Mouse (Mus musculus) left cerebral cortex, adult 2 months (tissue): ENCODE measurements at regions not wholly inside any gene's neighbourhood (a gene's known extent, or its start where the extent isn't known, plus 50 kb on each side); places are given as distances from the start of the nearest gene placed in this dataset.

ENCODE experiments used
- DNase-seq, 2 experiments: peaks; one replicate each; pipeline ENCODE4 v3.0.0; 2021 to 2022; ENCODE audit warnings: low spot score in 2 of 2, mixed read lengths in 1 of 2; ENCODE audit errors: extremely low spot score in 1 of 2
- H3K27ac ChIP-seq: fragments of 200-600 bp; 2 replicates; pipeline ENCODE4 v1.8.1; 2022
- H3K4me3 ChIP-seq: fragments of 200-600 bp; 2 replicates; pipeline ENCODE4 v1.8.1; 2022
- CTCF ChIP-seq: fragments of 200-600 bp; IDR thresholded peaks from 2 replicates; pipeline ENCODE4 v1.8.1; 2022; ENCODE audit warnings: antibody characterized with exemption, mild to moderate bottlenecking, moderate library complexity
- intact Hi-C: fragments of 180-260 bp; cut with DNase I; formaldehyde crosslinking; loops from one replicate; pipeline ENCODE4 v1.15.1; 2025

DNA sequence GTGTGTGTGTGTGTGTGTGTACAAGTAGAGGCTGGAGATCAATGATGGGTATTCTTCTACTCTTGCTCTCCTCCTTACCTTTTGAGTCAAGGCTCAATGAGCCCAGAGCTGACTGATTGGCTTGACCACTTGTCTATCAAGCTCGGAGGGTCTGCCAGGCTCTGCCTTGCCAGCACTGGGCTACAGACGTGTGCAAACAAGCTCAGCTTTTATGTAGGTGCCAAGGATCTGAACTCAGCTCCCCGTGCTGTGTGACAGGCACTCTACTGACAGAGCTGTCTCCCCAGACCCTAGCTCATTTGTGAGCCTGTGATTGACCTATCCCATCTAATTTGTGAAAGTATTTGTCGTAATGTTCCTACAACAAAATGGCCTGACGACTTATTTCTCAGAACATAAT is 54.2 kb upstream of the Cdc42bpa start:
- H3K27ac ChIP-seq, result no peak overlapping the region
- no peak overlapping the region for H3K4me3 ChIP-seq
- DNase-seq, result no peak
- no peak for TF ChIP-seq CTCF
- intact Hi-C loops, result loop anchor here (2.0 kb wide), 1 partner anchor 13 kb away; no protein-coding TSS in a partner anchor

DNA sequence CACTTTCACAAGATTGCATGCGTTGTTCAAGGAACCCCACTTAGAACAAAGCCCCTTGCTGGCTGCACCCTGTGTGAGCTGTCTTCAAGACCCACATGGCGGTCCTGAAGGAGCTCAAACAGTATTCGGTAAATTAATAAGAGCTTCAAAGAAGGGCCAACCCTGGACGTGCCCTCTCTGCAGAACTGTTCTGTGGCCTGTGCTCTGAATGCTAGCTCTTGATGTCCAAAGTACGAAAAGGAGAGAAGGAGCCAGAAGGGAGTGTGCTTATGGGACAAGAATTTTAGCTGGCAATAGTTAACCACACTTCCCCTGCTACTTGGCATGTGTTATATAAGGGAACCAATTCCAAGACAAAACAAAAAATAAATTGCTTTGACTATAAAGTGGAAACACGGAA is 67.6 kb upstream of the Cdc42bpa start:
- TF ChIP-seq CTCF, result no peak
- no peak overlapping the region for H3K4me3 ChIP-seq
- H3K27ac ChIP-seq, result no peak overlapping the region
- DNase-seq, result no peak
- intact Hi-C loops, result loop anchor here (2.0 kb wide), 1 partner anchor 14 kb away; no protein-coding TSS in a partner anchor

DNA sequence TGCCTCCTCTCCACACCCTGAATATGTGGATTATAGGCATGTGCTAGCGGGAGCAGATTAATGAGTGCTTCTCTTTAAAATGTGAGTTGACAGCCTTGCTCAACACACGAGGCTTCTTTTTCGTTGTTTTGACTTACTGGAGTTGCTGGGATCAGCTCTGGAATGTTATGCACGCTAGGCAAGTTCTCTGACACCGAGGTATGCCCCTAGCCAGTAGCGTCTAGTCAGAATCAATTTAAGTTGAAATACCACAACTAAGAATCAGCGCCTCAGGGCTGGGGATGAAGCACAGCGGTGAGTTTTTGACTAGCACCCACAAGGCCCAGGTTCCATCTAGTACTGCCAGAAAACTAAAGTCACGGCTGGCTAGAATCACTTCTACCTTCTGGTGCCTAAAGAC is 72.4 kb upstream of the Cdc42bpa start:
- no peak for TF ChIP-seq CTCF
- intact Hi-C loops, result no loop called here
- H3K4me3 ChIP-seq, result no peak overlapping the region
- H3K27ac ChIP-seq, result no peak overlapping the region
- DNase-seq, result no peak

DNA sequence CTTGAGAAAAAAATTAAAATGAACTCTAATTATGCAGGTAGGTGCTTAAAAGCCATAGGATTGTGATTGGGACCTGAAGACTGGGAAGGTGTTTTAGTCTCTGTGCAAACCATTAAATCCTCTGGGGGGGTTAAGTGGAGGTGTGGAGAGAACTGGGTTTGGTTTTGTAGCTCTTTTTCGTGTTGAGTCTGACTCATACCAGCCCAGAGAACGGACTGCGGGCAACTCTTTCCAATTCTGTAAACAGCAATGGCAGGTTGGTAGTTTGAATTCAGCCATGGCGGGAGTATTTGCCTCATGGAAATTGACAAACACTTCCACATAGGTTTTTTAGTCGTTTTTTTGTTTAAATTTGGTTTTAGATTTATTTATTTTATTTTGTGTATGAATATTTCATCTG is 77.7 kb upstream of the Ahctf1 start:
- intact Hi-C loops, result no loop called here
- peak in 1 of 2 experiments; percentile 2 for DNase-seq
- Histone ChIP-seq H3K4me3 (no peak overlapping the region), H3K27ac (no peak overlapping the region)
- TF ChIP-seq CTCF, result no peak

DNA sequence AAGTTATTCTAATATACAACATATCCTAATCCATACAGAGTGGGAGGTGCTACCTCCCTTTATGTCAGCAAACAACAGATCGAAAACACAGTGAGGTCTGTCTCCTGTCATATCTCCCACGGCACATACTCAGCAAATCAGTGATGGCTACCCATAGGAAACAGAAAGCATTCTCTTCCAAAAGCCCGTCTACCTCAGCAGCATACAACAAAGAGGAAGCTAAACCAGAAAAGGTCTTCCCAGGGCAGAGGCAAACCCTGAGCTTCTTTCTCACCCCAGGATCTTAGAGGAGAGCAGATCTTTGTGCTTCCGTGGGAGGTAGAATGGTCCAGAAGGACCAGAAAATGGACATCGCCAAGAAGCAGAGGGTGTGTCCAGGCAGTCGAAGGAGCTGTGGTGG is 74.4 kb upstream of the Ahctf1 start:
- no peak for TF ChIP-seq CTCF

DNA sequence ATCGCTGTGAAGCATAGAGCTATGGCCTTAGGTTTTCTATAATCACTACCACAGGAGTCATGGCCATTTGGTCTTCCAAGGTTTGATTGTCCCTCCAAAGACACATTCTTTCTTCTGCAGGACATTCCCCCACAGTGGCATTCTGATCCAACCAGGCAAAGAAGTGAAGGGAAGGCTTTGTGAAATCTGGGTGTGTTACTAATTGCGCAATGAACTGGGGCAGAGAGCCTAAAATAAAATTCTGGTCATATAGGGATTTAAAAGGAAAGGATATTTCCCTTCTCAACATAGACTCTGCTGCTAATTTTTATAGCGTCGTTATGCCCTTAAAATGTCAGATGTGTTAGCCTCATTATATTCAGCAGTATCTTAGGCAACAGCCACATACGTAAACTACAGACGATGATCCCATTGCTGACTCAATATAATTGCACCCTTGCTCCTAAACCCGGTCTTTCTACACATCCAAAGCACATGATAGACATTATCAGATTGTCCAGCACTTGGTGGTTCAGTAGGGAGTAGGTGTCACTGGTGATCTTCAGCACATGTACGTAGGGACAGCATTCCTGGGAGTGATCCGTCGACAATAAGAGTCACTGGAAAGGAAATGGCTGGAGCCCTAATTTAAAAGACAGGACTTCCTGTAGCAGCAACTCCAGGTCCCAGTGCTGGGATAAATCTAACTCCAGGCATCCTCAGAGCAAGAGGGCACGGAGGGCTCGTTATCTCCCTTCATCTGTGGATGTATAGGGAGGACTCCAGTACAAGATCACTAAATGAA is 70.5 kb upstream of the Ahctf1 start:
- DNase-seq, result no peak
- intact Hi-C loops, result no loop called here
- TF ChIP-seq CTCF, result no peak

More for the DNA sequence above, 74.4 kb upstream of the Ahctf1 start:
- no peak overlapping the region for H3K4me3 ChIP-seq
- DNase-seq, result no peak
- H3K27ac ChIP-seq, result no peak overlapping the region
- intact Hi-C loops, result no loop called here

DNA sequence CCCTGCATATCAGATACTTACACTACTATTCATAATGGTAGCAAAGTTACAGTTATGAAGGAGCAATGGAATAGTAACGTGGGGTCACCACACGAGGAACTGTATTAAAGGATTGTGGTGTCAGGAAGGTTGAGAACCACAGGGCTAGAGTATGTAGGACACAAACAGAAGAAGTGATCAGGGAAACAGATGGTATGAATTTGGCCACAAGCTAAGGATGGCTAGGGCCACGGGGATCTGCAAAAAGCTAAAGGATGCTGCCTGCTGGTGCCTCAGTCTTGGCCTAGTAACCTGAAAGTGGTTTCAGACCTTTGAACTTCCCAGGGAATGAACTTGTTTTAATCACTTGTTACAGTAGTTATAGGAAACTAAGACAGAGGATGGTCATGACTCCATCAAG is 68.5 kb upstream of the Ahctf1 start:
- intact Hi-C loops, result no loop called here
- H3K27ac ChIP-seq, result no peak overlapping the region
- no peak for DNase-seq
- TF ChIP-seq CTCF, result no peak
- H3K4me3 ChIP-seq, result no peak overlapping the region

More for the DNA sequence above, 70.5 kb upstream of the Ahctf1 start:
- no peak overlapping the region for H3K27ac ChIP-seq
- no peak overlapping the region for H3K4me3 ChIP-seq

DNA sequence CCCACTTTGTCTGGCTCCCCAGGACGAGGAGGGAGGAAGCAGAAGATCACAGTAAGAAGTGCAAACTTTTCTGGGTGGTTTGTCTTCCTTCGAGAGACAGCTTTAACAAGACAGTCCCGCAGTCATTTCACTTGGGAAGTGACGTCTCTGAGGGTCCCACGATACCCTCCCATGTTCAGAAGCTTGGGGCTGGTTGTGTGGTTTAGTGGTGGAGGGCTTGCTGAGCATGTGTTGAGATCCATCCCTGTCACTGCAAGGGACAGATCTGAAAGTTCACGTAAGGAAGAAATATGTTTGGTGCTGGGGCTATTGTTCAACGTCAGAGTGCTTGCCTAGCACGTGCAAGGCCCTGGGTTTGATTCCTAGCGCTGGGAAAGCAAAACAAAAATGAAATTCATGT is 65.2 kb upstream of the Ahctf1 start:
- no peak for TF ChIP-seq CTCF
- H3K4me3 ChIP-seq, result no peak overlapping the region
- intact Hi-C loops, result no loop called here
- DNase-seq, result no peak
- no peak overlapping the region for H3K27ac ChIP-seq

DNA sequence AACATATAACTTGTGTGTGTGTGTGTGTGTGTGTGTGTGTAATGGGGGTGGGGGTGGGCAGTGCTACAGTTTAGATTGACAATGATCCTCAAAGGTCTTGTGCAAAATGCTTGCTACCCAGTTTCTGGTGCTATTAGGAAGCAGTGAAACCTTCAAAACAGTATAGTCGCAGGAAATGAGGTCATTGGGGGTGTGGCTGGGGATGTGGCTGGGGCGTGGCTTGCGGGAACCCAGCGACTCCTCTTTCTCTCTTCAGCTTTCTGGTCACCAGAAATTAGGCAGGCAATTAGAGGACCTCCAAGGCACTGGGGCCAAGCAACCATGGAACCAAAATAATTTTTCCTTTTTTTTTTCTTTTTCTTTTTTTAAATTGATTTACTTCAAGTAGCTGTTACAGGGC is 64.0 kb upstream of the Ahctf1 start:
- no peak for DNase-seq
- Histone ChIP-seq H3K4me3 (no peak overlapping the region), H3K27ac (no peak overlapping the region)
- intact Hi-C loops, result no loop called here
- no peak for TF ChIP-seq CTCF

DNA sequence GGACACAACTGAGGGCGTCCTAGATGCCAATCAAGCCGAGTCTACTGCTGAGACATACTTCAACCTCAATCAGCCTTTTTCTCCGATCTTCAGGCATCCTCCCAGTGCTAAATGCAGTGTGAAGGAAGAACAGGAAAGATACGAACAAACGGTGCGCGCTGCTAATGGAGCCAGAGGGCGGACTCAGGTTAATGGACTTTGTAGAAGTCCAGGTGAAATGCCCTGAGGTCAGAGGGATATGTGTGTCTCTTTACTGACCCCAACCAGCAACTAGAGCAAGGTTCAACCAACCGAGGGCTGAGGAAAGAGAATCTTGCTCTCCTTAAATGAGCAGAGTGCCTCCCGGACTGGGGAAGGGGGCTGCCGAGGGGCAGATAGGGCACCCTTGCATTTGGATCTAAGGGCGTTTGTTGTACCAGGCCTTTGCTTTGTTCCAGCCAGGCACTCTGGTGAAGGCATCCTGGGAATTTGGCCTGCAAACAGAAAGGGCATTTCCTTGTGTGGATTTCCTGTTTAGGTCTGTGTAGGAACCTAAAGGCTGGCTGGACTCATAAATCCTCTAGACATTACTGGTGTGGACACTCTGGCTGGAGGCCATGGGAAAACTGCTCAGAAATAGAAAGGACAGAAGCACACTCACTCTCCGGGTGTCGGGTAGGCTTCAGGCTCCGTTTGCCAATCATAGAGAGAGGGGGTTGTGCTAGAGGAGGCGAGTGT is 62.7 kb upstream of the Ahctf1 start:
- intact Hi-C loops, result no loop called here
- Histone ChIP-seq H3K27ac (no peak overlapping the region), H3K4me3 (no peak overlapping the region)
- no peak for TF ChIP-seq CTCF
- no peak for DNase-seq

DNA sequence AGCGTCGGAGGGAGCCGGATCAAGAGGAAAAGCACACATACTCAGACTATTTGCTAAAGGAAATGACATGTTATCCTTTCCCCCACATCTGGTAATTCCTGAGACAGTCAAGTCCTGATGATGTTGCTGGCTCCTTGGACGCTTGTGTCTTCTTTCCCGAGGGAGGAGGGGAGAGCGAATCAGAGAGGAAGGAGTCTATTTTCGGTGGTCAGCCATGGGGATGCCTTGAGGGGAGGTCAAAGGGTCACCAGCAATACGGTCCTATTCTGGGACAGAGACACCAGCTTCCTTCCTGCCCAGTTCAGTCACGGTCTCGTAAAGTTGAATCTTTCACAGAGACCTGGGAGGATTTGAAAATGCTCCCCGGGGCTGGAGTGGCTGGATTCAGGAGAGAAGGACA is 62.1 kb upstream of the Ahctf1 start:
- DNase-seq, result no peak
- TF ChIP-seq CTCF, result no peak
- intact Hi-C loops, result no loop called here
- H3K4me3 ChIP-seq, result no peak overlapping the region
- H3K27ac ChIP-seq, result no peak overlapping the region

DNA sequence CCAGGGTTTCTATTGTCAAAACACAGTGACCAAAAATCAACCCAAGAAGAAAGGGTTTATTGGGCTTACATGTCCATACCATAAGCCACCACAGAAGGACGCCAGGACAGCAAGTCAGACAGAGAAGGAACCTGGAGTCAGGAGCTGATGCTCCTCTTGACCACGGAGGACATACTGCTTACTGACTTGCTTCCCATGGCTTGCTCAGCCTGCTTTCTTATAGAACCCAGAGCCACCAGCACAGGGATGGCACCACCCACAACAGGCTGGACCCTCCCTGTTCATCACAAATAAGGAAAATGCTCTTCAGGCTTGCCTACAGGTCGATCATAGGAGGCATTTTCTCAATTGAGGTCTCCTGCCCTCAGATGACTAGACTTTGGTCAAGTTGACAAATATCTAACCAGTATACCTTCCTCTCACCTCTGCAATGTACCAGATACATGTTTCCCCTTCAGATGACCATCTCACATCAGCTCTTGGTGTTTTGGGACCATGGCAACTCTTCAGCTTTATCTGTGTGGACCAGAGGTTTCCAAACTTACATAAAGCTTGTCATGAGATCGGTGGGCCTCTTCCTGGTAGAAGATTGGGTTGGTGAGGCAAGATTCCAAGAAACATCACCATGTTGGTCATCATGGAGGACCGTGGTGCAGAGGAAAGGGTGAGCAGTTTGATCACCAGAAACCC is 61.2 kb upstream of the Ahctf1 start:
- intact Hi-C loops, result no loop called here
- Histone ChIP-seq H3K4me3 (no peak overlapping the region), H3K27ac (no peak overlapping the region)
- TF ChIP-seq CTCF, result no peak
- no peak for DNase-seq
